Mouse (Mus musculus): Measurements from ENCODE around the gene Lpo. TPM values are rescaled to one million over a fixed set of nuclear protein-coding genes. Genes with fewer than 3 reads are reported as not detected.

The Lpo gene
- polyA plus RNA-seq, 1 experiment from 2014 or later: 4.5 TPM

GRCm38 (mm10) chr11:87780130-87780529, 48.0 kb downstream of the Lpo start:
- no peak overlapping the region for H3K9ac ChIP-seq (ENCODE audit: low read depth, low read length)
- peaks cover 15% of the 10 kb centered on the region for H3K36me3 ChIP-seq (ENCODE audit: control insufficient read depth, insufficient read depth, low read length)
- ATAC-seq: no peak

GRCm38 (mm10) chr11:87779392-87779791, 48.7 kb downstream of the Lpo start:
- H3K36me3 ChIP-seq (ENCODE audit: control insufficient read depth, insufficient read depth, low read length): peaks cover 17% of the 10 kb centered on the region
- H3K9ac ChIP-seq (ENCODE audit: low read depth, low read length): no peak overlapping the region
- no peak overlapping the region for H3K4me2 ChIP-seq (ENCODE audit: low read length)
- 81% methylated on average over 4 of the region's 4 CpGs for WGBS
- H3K27me3 ChIP-seq (replicated peaks; ENCODE audit: control insufficient read depth, insufficient read depth, low read length): no peaks in the 10 kb centered on the region; the same call in 1 of the 2 replicates
- peaks cover 8% of the 10 kb centered on the region; the same call in 1 of the 2 replicates for H3K4me1 ChIP-seq (ENCODE audit: control insufficient read depth, insufficient read depth, low read depth, low read length)
- H3K9me3 ChIP-seq (ENCODE audit: control insufficient read depth, low read length): no peaks in the 10 kb centered on the region
- no peak overlapping the region for H3K4me3 ChIP-seq (ENCODE audit: low read length)
- H3K27ac ChIP-seq (ENCODE audit: low read depth, low read length): no peak overlapping the region
- no peak for ATAC-seq

More at GRCm38 (mm10) chr11:87780130-87780529, 48.0 kb downstream of the Lpo start:
- H3K27ac ChIP-seq (ENCODE audit: low read depth, low read length): no peak overlapping the region
- WGBS: 83% methylated on average over 8 of the region's 8 CpGs
- no peaks in the 10 kb centered on the region; the same call in 1 of the 2 replicates for H3K27me3 ChIP-seq (replicated peaks; ENCODE audit: control insufficient read depth, insufficient read depth, low read length)
- H3K4me1 ChIP-seq (ENCODE audit: control insufficient read depth, insufficient read depth, low read depth, low read length): peaks cover 8% of the 10 kb centered on the region; the same call in 1 of the 2 replicates
- no peak overlapping the region for H3K4me3 ChIP-seq (ENCODE audit: low read length)
- no peak overlapping the region for H3K4me2 ChIP-seq (ENCODE audit: low read length)
- no peaks in the 10 kb centered on the region for H3K9me3 ChIP-seq (ENCODE audit: control insufficient read depth, low read length)

GRCm38 (mm10) chr11:87778915-87779314, 49.2 kb downstream of the Lpo start:
- ATAC-seq: 0 out of 2 replicates have a peak, but pooled peaks have one; percentile 25
- Histone ChIP-seq H3K27me3 (replicated peaks; ENCODE audit: control insufficient read depth, insufficient read depth, low read length) (no peaks in the 10 kb centered on the region; the same call in 1 of the 2 replicates), H3K4me2 (ENCODE audit: low read length) (peak overlapping the region; percentile 60), H3K4me1 (ENCODE audit: control insufficient read depth, insufficient read depth, low read depth, low read length) (peaks cover 8% of the 10 kb centered on the region; the same call in 1 of the 2 replicates), H3K36me3 (ENCODE audit: control insufficient read depth, insufficient read depth, low read length) (peaks cover 17% of the 10 kb centered on the region), H3K9me3 (ENCODE audit: control insufficient read depth, low read length) (no peaks in the 10 kb centered on the region), H3K27ac (ENCODE audit: low read depth, low read length) (no peak overlapping the region), H3K4me3 (ENCODE audit: low read length) (peak overlapping the region; percentile 34; the same call in 1 of the 2 replicates), H3K9ac (ENCODE audit: low read depth, low read length) (peak overlapping the region; percentile 62)
- whole genome bisulfite sequencing: 41% methylated on average over 12 of the region's 12 CpGs

GRCm38 (mm10) chr11:87778100-87778765, 49.9 kb downstream of the Lpo start:
- Histone ChIP-seq H3K9me3 (ENCODE audit: control insufficient read depth, low read length) (no peaks in the 10 kb centered on the region), H3K27ac (ENCODE audit: low read depth, low read length) (peak overlapping the region; percentile 29; the same call in 1 of the 2 replicates), H3K4me3 (ENCODE audit: low read length) (peak overlapping the region; percentile 34), H3K36me3 (ENCODE audit: control insufficient read depth, insufficient read depth, low read length) (peaks cover 17% of the 10 kb centered on the region), H3K4me2 (ENCODE audit: low read length) (peak overlapping the region; percentile 60), H3K4me1 (ENCODE audit: control insufficient read depth, insufficient read depth, low read depth, low read length) (peaks cover 8% of the 10 kb centered on the region; the same call in 1 of the 2 replicates), H3K27me3 (replicated peaks; ENCODE audit: control insufficient read depth, insufficient read depth, low read length) (no peaks in the 10 kb centered on the region; the same call in 1 of the 2 replicates), H3K9ac (ENCODE audit: low read depth, low read length) (peak overlapping the region; percentile 62)
- peak; percentile 73 for ATAC-seq
- WGBS: 9% methylated on average over 21 of the region's 32 CpGs

GRCm38 (mm10) chr11:87772354-87772753, 55.7 kb downstream of the Lpo start:
- Histone ChIP-seq H3K36me3 (ENCODE audit: control insufficient read depth, insufficient read depth, low read length) (peaks cover 36% of the 10 kb centered on the region), H3K27ac (ENCODE audit: low read depth, low read length) (no peak overlapping the region)

GRCm38 (mm10) chr11:87770989-87771388, 57.1 kb downstream of the Lpo start:
- ATAC-seq: no peak
- 60% methylated on average over 3 of the region's 3 CpGs for WGBS
- peaks cover 30% of the 10 kb centered on the region for H3K36me3 ChIP-seq (ENCODE audit: control insufficient read depth, insufficient read depth, low read length)
- H3K4me3 ChIP-seq (ENCODE audit: low read length): no peak overlapping the region
- no peak overlapping the region for H3K27ac ChIP-seq (ENCODE audit: low read depth, low read length)
- no peaks in the 10 kb centered on the region for H3K27me3 ChIP-seq (replicated peaks; ENCODE audit: control insufficient read depth, insufficient read depth, low read length)
- no peak overlapping the region for H3K9ac ChIP-seq (ENCODE audit: low read depth, low read length)
- no peaks in the 10 kb centered on the region for H3K9me3 ChIP-seq (ENCODE audit: control insufficient read depth, low read length)
- H3K4me1 ChIP-seq (ENCODE audit: control insufficient read depth, insufficient read depth, low read depth, low read length): no peaks in the 10 kb centered on the region
- no peak overlapping the region for H3K4me2 ChIP-seq (ENCODE audit: low read length)

More at GRCm38 (mm10) chr11:87772354-87772753, 55.7 kb downstream of the Lpo start:
- Histone ChIP-seq H3K4me2 (ENCODE audit: low read length) (no peak overlapping the region), H3K9ac (ENCODE audit: low read depth, low read length) (no peak overlapping the region), H3K4me3 (ENCODE audit: low read length) (no peak overlapping the region), H3K27me3 (replicated peaks; ENCODE audit: control insufficient read depth, insufficient read depth, low read length) (no peaks in the 10 kb centered on the region; the same call in 1 of the 2 replicates), H3K9me3 (ENCODE audit: control insufficient read depth, low read length) (no peaks in the 10 kb centered on the region), H3K4me1 (ENCODE audit: control insufficient read depth, insufficient read depth, low read depth, low read length) (no peaks in the 10 kb centered on the region)
- 94% methylated on average over 3 of the region's 3 CpGs for WGBS
- ATAC-seq: no peak

GRCm38 (mm10) chr11:87768745-87769144, 59.3 kb downstream of the Lpo start:
- no peak for ATAC-seq
- WGBS: 87% methylated on average over 4 of the region's 4 CpGs
- no peaks in the 10 kb centered on the region for H3K27me3 ChIP-seq (replicated peaks; ENCODE audit: control insufficient read depth, insufficient read depth, low read length)
- H3K36me3 ChIP-seq (ENCODE audit: control insufficient read depth, insufficient read depth, low read length): peaks cover 22% of the 10 kb centered on the region
- no peak overlapping the region for H3K4me2 ChIP-seq (ENCODE audit: low read length)
- no peak overlapping the region for H3K27ac ChIP-seq (ENCODE audit: low read depth, low read length)
- no peak overlapping the region for H3K9ac ChIP-seq (ENCODE audit: low read depth, low read length)
- H3K9me3 ChIP-seq (ENCODE audit: control insufficient read depth, low read length): no peaks in the 10 kb centered on the region
- no peak overlapping the region for H3K4me3 ChIP-seq (ENCODE audit: low read length)
- H3K4me1 ChIP-seq (ENCODE audit: control insufficient read depth, insufficient read depth, low read depth, low read length): peaks cover 10% of the 10 kb centered on the region

- Histone ChIP-seq H3K4me1 (ENCODE audit: control insufficient read depth, insufficient read depth, low read depth, low read length) (peaks cover 27% of the 10 kb centered on the region), H3K36me3 (ENCODE audit: control insufficient read depth, insufficient read depth, low read length) (peaks cover 6% of the 10 kb centered on the region; the same call in 1 of the 2 replicates), H3K9me3 (ENCODE audit: control insufficient read depth, low read length) (no peaks in the 10 kb centered on the region), H3K4me2 (ENCODE audit: low read length) (peak overlapping the region; percentile 93), H3K4me3 (ENCODE audit: low read length) (peak overlapping the region; percentile 73), H3K27ac (ENCODE audit: low read depth, low read length) (peak overlapping the region; percentile 44), H3K9ac (ENCODE audit: low read depth, low read length) (peak overlapping the region; percentile 83), H3K27me3 (replicated peaks; ENCODE audit: control insufficient read depth, insufficient read depth, low read length) (no peaks in the 10 kb centered on the region)
- peak; percentile 48 for ATAC-seq
- under 1% methylated on average over 65 of the region's 65 CpGs for WGBS
Observed at GRCm38 (mm10) chr11:87763988-87764876, 63.9 kb downstream of the Lpo start.

Data from hindbrain, embryonic 16.5 days (tissue).